Comparison of ENCODE assay signal across 34 mouse cellular contexts in genomic region chr9:99505875-99506274, GRCm38 (mm10). TPM values are rescaled to one million over a fixed set of nuclear protein-coding genes. Genes with fewer than 3 reads are reported as not detected.
"Had no signal": no experiment of that assay in that cellular context is flagged by ENCODE, and none has a peak within 500 bp of the region (broad histone marks: within the 10 kb centered on the region; RNA-seq: fewer than 3 reads in every experiment).

No protein-coding gene starts in this region.

- H3K9ac ChIP-seq: forebrain, postnatal 0 days; heart, embryonic 12.5 days; hindbrain, embryonic 13.5 days; hindbrain, embryonic 15.5 days; limb, embryonic 13.5 days; limb, embryonic 15.5 days; liver, embryonic 12.5 days had no signal

- H3K4me3 ChIP-seq: heart, embryonic 10.5 days; heart, embryonic 12.5 days; hindbrain, embryonic 13.5 days; hindbrain, embryonic 15.5 days; limb, embryonic 13.5 days; limb, embryonic 15.5 days; liver, embryonic 12.5 days had no signal

- H3K9me3 ChIP-seq: heart, embryonic 10.5 days; heart, embryonic 12.5 days; hindbrain, embryonic 13.5 days; hindbrain, embryonic 15.5 days; limb, embryonic 13.5 days; limb, embryonic 15.5 days; liver, embryonic 12.5 days had no signal

- DNase-seq: forebrain, postnatal 0 days; gastrocnemius, postnatal 14 days; gastrocnemius, postnatal 36 days; heart, adult 18-20 months; heart, postnatal 10 days; kidney, adult 18-20 months; kidney, adult 8-10 months; kidney, postnatal 14 days; kidney, postnatal 36 days; layer of hippocampus, adult 9-11 months; layer of hippocampus, postnatal 36 days; left cerebral cortex, postnatal 4 days had no signal

- ATAC-seq: forebrain, postnatal 0 days; hindbrain, postnatal 0 days; liver, embryonic 12.5 days had no signal

- H3K27ac ChIP-seq: heart, embryonic 10.5 days; hindbrain, embryonic 13.5 days; hindbrain, embryonic 15.5 days; hindbrain, postnatal 0 days; kidney, postnatal 0 days; limb, embryonic 13.5 days; limb, embryonic 15.5 days; liver, embryonic 12.5 days had no signal

- H3K27me3 ChIP-seq: heart, embryonic 12.5 days; hindbrain, embryonic 13.5 days; hindbrain, embryonic 15.5 days; limb, embryonic 13.5 days; limb, embryonic 15.5 days; liver, embryonic 12.5 days had no signal

- H3K4me2 ChIP-seq: heart, embryonic 12.5 days; hindbrain, embryonic 13.5 days; hindbrain, embryonic 15.5 days; limb, embryonic 13.5 days; limb, embryonic 15.5 days; liver, embryonic 12.5 days had no signal

- H3K4me1 ChIP-seq: heart, embryonic 10.5 days; heart, embryonic 12.5 days; hindbrain, embryonic 13.5 days; hindbrain, embryonic 15.5 days; limb, embryonic 13.5 days; limb, embryonic 15.5 days; liver, embryonic 12.5 days had no signal

RNA-seq across cellular contexts. Expression of gene Nme9, which starts 54.6 kb away (rescaled TPM):
- total RNA-seq: gastrocnemius, adult 18-20 months; gastrocnemius, adult 8-10 months; gastrocnemius, postnatal 14 days; gastrocnemius, postnatal 36 days; heart, adult 8-10 months; heart, postnatal 10 days; heart, postnatal 25 days; hematopoietic stem cell, adult 5-6 weeks; left cerebral cortex, adult 18-20 months; left cerebral cortex, postnatal 10 days; left cerebral cortex, postnatal 25 days; liver, adult 2 months had no signal
- polyA plus RNA-seq: heart, embryonic 10.5 days; heart, embryonic 12.5 days; heart, embryonic 14.5 days; intestine, embryonic 14.5 days; kidney, embryonic 14.5 days; limb, embryonic 11.5 days; limb, embryonic 13.5 days; limb, embryonic 15.5 days; liver, adult 2 months; liver, embryonic 12.5 days had no signal
